In the genomic region with DNA sequence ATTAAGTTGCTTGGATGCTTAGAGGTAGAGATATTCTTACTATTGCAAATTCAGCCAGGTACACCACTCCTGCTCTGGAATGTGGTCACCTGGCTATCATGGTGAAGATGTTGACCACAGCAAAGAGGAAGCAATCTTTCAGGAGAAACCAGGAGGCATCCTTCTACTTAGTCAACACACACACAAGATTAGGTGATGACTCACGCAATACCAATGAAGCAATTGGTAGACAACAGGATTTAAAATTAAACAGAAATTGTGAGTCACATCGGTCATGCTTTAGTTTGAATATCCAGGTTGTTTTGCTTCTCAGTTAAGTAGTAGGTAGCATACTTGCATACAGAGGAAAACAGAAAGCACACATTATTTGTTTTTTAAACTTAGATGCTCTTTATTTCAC, we compare ENCODE assay signal across 28 mouse cellular contexts. TPM values are rescaled to one million over a fixed set of nuclear protein-coding genes. Genes with fewer than 3 reads are reported as not detected.
DNase-seq lines count a peak whose midpoint lies in the region; ATAC-seq and TF ChIP-seq lines count a peak whose summit lies in the region.
"Had no signal": no experiment of that assay in that cellular context is flagged by ENCODE, and none has a peak within 500 bp of the region (broad histone marks: within the 10 kb centered on the region; RNA-seq: fewer than 3 reads in every experiment).

No protein-coding gene starts in this region.

- no peak for ATAC-seq in heart, embryonic 12.5 days (ENCODE audit: insufficient number of reproducible peaks, low FRiP score)
- ATAC-seq: forebrain, embryonic 15.5 days; hindbrain, postnatal 0 days; inflammation-experienced regulatory T-cells, adult 6 months had no signal

- H3K4me1 ChIP-seq in heart, embryonic 12.5 days (replicated peaks) = no peaks in the 10 kb centered on the region
- H3K4me1 ChIP-seq: embryonic facial prominence, embryonic 13.5 days; forebrain, embryonic 12.5 days; forebrain, embryonic 15.5 days; heart, embryonic 13.5 days had no signal

- H3K9me3 ChIP-seq in heart, embryonic 12.5 days (replicated peaks) = no peaks in the 10 kb centered on the region
- H3K9me3 ChIP-seq: forebrain, embryonic 12.5 days; forebrain, embryonic 15.5 days; G1E; heart, embryonic 13.5 days had no signal

- no peak overlapping the region for H3K9ac ChIP-seq in heart, embryonic 12.5 days
- H3K9ac ChIP-seq: embryonic facial prominence, embryonic 13.5 days; forebrain, embryonic 12.5 days; forebrain, embryonic 15.5 days; heart, embryonic 13.5 days; hindbrain, embryonic 14.5 days had no signal

- no peak for TF ChIP-seq POLR2A in myocyte (IDR thresholded peaks at IDR 0.05; ENCODE audit: insufficient read length, low read depth)

- H3K4me2 ChIP-seq in heart, embryonic 12.5 days = no peak overlapping the region
- no peak overlapping the region for H3K4me2 ChIP-seq in myocyte (ENCODE audit: low read depth)
- H3K4me2 ChIP-seq: embryonic facial prominence, embryonic 13.5 days; forebrain, embryonic 12.5 days; forebrain, embryonic 15.5 days; heart, embryonic 13.5 days; hindbrain, embryonic 14.5 days had no signal

- H3K79me2 ChIP-seq in myocyte (ENCODE audit: control insufficient read depth, insufficient read depth) = no peaks in the 10 kb centered on the region

- H3K27ac ChIP-seq in heart, embryonic 12.5 days (ENCODE audit: poor library complexity, severe bottlenecking) = no peak overlapping the region
- H3K27ac ChIP-seq: embryonic facial prominence, embryonic 13.5 days; forebrain, embryonic 12.5 days; forebrain, embryonic 15.5 days; heart, embryonic 13.5 days; hindbrain, embryonic 14.5 days; hindbrain, postnatal 0 days had no signal

- no peaks in the 10 kb centered on the region for H3K27me3 ChIP-seq in heart, embryonic 12.5 days (replicated peaks)
- no peaks in the 10 kb centered on the region for H3K27me3 ChIP-seq in myocyte (ENCODE audit: control insufficient read depth, insufficient read depth, insufficient read length)
- H3K27me3 ChIP-seq: CH12.LX; embryonic facial prominence, embryonic 13.5 days; forebrain, embryonic 15.5 days; heart, embryonic 13.5 days had no signal

- no peak overlapping the region for H3K4me3 ChIP-seq in heart, embryonic 12.5 days
- no peak overlapping the region for H3K4me3 ChIP-seq in myocyte
- H3K4me3 ChIP-seq: embryonic facial prominence, embryonic 13.5 days; erythroblast, embryonic 14.5 days; forebrain, embryonic 12.5 days; forebrain, embryonic 15.5 days; heart, embryonic 13.5 days had no signal

- no peaks in the 10 kb centered on the region for H3K36me3 ChIP-seq in heart, embryonic 12.5 days
- no peaks in the 10 kb centered on the region for H3K36me3 ChIP-seq in myocyte (ENCODE audit: control insufficient read depth, insufficient read depth)
- H3K36me3 ChIP-seq: embryonic facial prominence, embryonic 13.5 days; forebrain, embryonic 12.5 days; forebrain, embryonic 15.5 days; G1E; heart, embryonic 13.5 days had no signal

- WGBS in heart, embryonic 12.5 days = 90% methylated on average over 2 of the region's 2 CpGs

- peak; percentile 14 for DNase-seq in heart, adult 11 months
- DNase-seq in Muller cell, postnatal 12 days (ENCODE audit: inconsistent ontology term) = peak; percentile 17
- no peak for DNase-seq in spleen, adult 12 weeks (ENCODE audit: low spot score)
- no peak for DNase-seq in right cerebral cortex, postnatal 25 days
- DNase-seq in heart, adult 18-20 months = no peak
- DNase-seq: adrenal gland, postnatal 10 days; adrenal gland, postnatal 36 days; cerebellum, adult 18-20 months; cerebellum, adult 9-10 months; cerebellum, postnatal 25 days; gastrocnemius, postnatal 10 days; gastrocnemius, postnatal 36 days; heart, postnatal 14 days; heart, postnatal 4 days had no signal

- H3ac ChIP-seq in myocyte (ENCODE audit: control insufficient read depth, insufficient read length) = no peak overlapping the region

TF ChIP-seq in myocyte, 11 proteins besides CTCF, POLR2A, EP300 and RAD21:
- TF ChIP-seq POLR2AphosphoS2 (IDR thresholded peaks at IDR 0.05; ENCODE audit: insufficient read length, low read depth) = no peak
- TF ChIP-seq CEBPB (IDR thresholded peaks at IDR 0.05; ENCODE audit: insufficient read depth, poor library complexity, severe bottlenecking) = 0 out of 2 replicates have a peak, but pooled peaks have one; percentile 2

RNA-seq across cellular contexts. Expression of a gene that starts 22.5 kb away (rescaled TPM):
- 0.23 and 0.31 TPM in 2 replicates for polyA plus RNA-seq in heart, embryonic 12.5 days (2016; fragmentation: Nextera tagmentation; extraction: Ambion mirVana)
- not detected for polyA plus RNA-seq in myocyte (2012; fragmentation: generic; extraction: Trizol)
- under 1 TPM; 0.10 to 0.41 TPM for total RNA-seq in heart, adult 18-20 months (2021)
- total RNA-seq: CH12.LX; common myeloid progenitor, adult 5-6 weeks; granulocyte monocyte progenitor cell, adult 5-6 weeks had no signal
- polyA plus RNA-seq: erythroblast, embryonic 14.5 days; G1E had no signal

RNA-seq across cellular contexts. Expression of a gene that starts 31.1 kb away (rescaled TPM):
- polyA plus RNA-seq in heart, embryonic 12.5 days (2016; fragmentation: Nextera tagmentation; extraction: Ambion mirVana) = 20.3 and 21.8 TPM in 2 replicates
- polyA plus RNA-seq in myocyte (2012; fragmentation: generic; extraction: Trizol) = 7.5 TPM
- 10 to 100 TPM; 10.6 to 12.9 TPM for total RNA-seq in heart, adult 18-20 months (2021)

Comparison
In these comparisons a context has a peak if more than half of its experiments do, and no peak if none do; other contexts are left out.
1. DNase-seq: peak in heart, adult 11 months (single experiment) and Muller cell, postnatal 12 days (single experiment); none in spleen, adult 12 weeks (single experiment), right cerebral cortex, postnatal 25 days (single experiment) and heart, adult 18-20 months (0 of 2).